In the genomic region with DNA sequence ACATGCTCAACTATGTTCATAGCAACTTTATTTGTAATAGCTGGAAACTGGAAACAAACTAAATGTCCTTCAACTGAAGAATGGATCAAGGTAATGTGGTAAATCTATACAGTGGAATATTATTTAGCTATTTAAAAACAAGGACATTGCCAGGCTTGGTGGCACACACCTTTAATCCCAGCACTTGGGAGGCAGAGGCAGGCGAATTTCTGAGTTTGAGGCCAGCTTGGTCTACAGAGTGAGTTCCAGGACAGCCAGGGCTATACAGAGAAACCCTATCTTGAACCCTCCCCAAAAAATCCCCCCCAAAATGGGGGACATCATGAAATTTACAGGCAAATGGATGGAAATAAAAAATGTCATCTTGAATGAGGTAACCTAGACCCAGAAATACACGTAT, we compare ENCODE assay signal across 7 mouse cellular contexts.
DNase-seq lines count a peak whose midpoint lies in the region; TF ChIP-seq lines count a peak whose summit lies in the region.
"Not testable (repeated sequence)": the region's sequence is repeated elsewhere in the genome, so short reads cannot be mapped to it uniquely, and the experiment has no call there.

No protein-coding gene starts in this region.

- peak; percentile 10 for DNase-seq in gastrocnemius, adult 2 months
- DNase-seq in heart, adult 2 months, result peak; percentile 9 to 30
- DNase-seq in heart, postnatal 36 days, result peak; percentile 6 to 9
- DNase-seq in kidney, adult 2 months, result peak; percentile 24
- DNase-seq in layer of hippocampus, postnatal 10 days (ENCODE audit: low spot score in 2 of 2), result peak; percentile 5 to 15
- peak; percentile 14 to 63 for DNase-seq in spleen, postnatal 4 days (ENCODE audit: low spot score in 2 of 2)
- peak; percentile 1 for DNase-seq in thymus, postnatal 25 days

- intact Hi-C loops in gastrocnemius, adult 2 months (cut with DNase I); heart, adult 2 months (cut with DNase I); heart, postnatal 36 days (cut with DNase I): not testable (repeated sequence)

- H3K79me2 ChIP-seq in heart, adult 2 months (replicated peaks; ENCODE audit: control insufficient read depth, insufficient read depth, low read length), result not testable (repeated sequence)

- 53% methylated on average over 2 of the region's 2 CpGs for WGBS in heart, adult 2 months
- WGBS in kidney, adult 2 months, result 62% methylated on average over 2 of the region's 2 CpGs

- not testable (repeated sequence) for H3K27me3 ChIP-seq in heart, adult 2 months (ENCODE audit: control insufficient read depth, insufficient read depth, low read length); kidney, adult 2 months (replicated peaks; ENCODE audit: control insufficient read depth, insufficient read depth, low read length)

- not testable (repeated sequence) for TF ChIP-seq POLR2A in heart, adult 2 months (IDR thresholded peaks at IDR 0.05; ENCODE audit: insufficient read depth, low read depth, low read length); kidney, adult 2 months (IDR thresholded peaks at IDR 0.05; ENCODE audit: low read depth, low read length)

- H3K9ac ChIP-seq in heart, adult 2 months (ENCODE audit: low read depth, low read length), result not testable (repeated sequence)

- H3K4me1 ChIP-seq in heart, adult 2 months (ENCODE audit: control insufficient read depth, insufficient read depth, low read length); kidney, adult 2 months (ENCODE audit: control insufficient read depth, insufficient read depth, low read length): not testable (repeated sequence)

- not testable (repeated sequence) for H3K4me3 ChIP-seq in gastrocnemius, adult 2 months; heart, adult 2 months; kidney, adult 2 months (ENCODE audit: insufficient read depth, low read depth, low read length)

- H3K36me3 ChIP-seq in heart, adult 2 months (ENCODE audit: control insufficient read depth, insufficient read depth, low read length); kidney, adult 2 months (ENCODE audit: control insufficient read depth, insufficient read depth, low read length): not testable (repeated sequence)

- TF ChIP-seq CTCF in gastrocnemius, adult 2 months (IDR thresholded peaks at IDR 0.05); heart, adult 2 months (IDR thresholded peaks at IDR 0.05); kidney, adult 2 months (conservative IDR thresholded peaks at IDR 0.05; ENCODE audit: insufficient read depth, insufficient read length, low read depth, low read length): not testable (repeated sequence)

- H3K27ac ChIP-seq in gastrocnemius, adult 2 months; heart, adult 2 months; kidney, adult 2 months (ENCODE audit: insufficient read depth, low read depth, low read length): not testable (repeated sequence)

- TF ChIP-seq EP300 in heart, adult 2 months (IDR thresholded peaks at IDR 0.05; ENCODE audit: insufficient read depth, low read depth, low read length), result not testable (repeated sequence)
